Mouse (Mus musculus) neural tube, embryonic 15.5 days (tissue): ENCODE measurements around the gene Zg16. TPM values are rescaled to one million over a fixed set of nuclear protein-coding genes. Genes with fewer than 3 reads are reported as not detected.

Experiments
- ATAC-seq: fragments of 200-750 bp; cut with Nextera tagmentation; 2 replicates; pipeline ENCODE4 v1.8.0; 2017; ENCODE audit warnings: mild to moderate bottlenecking, moderate TSS enrichment, moderate library complexity; ENCODE audit not compliant: low FRiP score
- H3K27ac ChIP-seq: fragments of 300-500 bp; sonication (generic); replicated peaks from 2 replicates; pipeline ENCODE4 v1.5.1; 2015; ENCODE audit warnings: mild to moderate bottlenecking, inconsistent platforms
- H3K27me3 ChIP-seq: fragments of 300-500 bp; sonication (generic); replicated peaks from 2 replicates; pipeline ENCODE4 v1.6.1; 2015; ENCODE audit warnings: inconsistent platforms
- H3K36me3 ChIP-seq: fragments of 300-500 bp; sonication (generic); 2 replicates; pipeline ENCODE4 v1.6.1; 2015; ENCODE audit warnings: inconsistent platforms
- H3K4me1 ChIP-seq: fragments of 300-500 bp; sonication (generic); 2 replicates; pipeline ENCODE4 v1.6.1; 2015; ENCODE audit warnings: inconsistent platforms
- H3K4me2 ChIP-seq: fragments of 300-500 bp; sonication (generic); 2 replicates; pipeline ENCODE4 v1.6.1; 2015; ENCODE audit warnings: inconsistent platforms, mild to moderate bottlenecking, moderate library complexity
- H3K4me3 ChIP-seq: fragments of 300-500 bp; sonication (generic); replicated peaks from 2 replicates; pipeline ENCODE4 v1.5.1; 2015; ENCODE audit warnings: mild to moderate bottlenecking, inconsistent platforms
- H3K9ac ChIP-seq: fragments of 300-500 bp; sonication (generic); replicated peaks from 2 replicates; pipeline ENCODE4 v1.6.1; 2015; ENCODE audit warnings: mild to moderate bottlenecking, inconsistent platforms
- H3K9me3 ChIP-seq: fragments of 300-500 bp; sonication (generic); replicated peaks from 2 replicates; pipeline ENCODE4 v1.6.1; 2016; ENCODE audit warnings: inconsistent platforms
- WGBS: fragments of 180-500 bp; shearing (Covaris S2); methylation state at CpG from one replicate; pipeline ENCODE4 v1.1.7; 2015; ENCODE audit warnings: mixed read lengths; 5-methylcytosine and 5-hydroxymethylcytosine counted together
- polyA plus RNA-seq: library from polyadenylated mRNA; unstranded; fragments of >200 nt; fragmentation: Nextera tagmentation; extraction: Ambion mirVana; gene quantifications from 2 replicates; pipeline ENCODE4 v1.2.1, GENCODE M21; 2015

The Zg16 gene
- polyA plus RNA-seq, 1 experiment from 2014 or later, result not detected

- peaks cover 74% of the 10 kb centered on the region for H3K4me1 ChIP-seq
- ATAC-seq, result peak; percentile 57
- H3K27ac ChIP-seq, result peak overlapping the region; percentile 98
- H3K9me3 ChIP-seq, result no peaks in the 10 kb centered on the region
- H3K4me3 ChIP-seq, result peak overlapping the region; percentile 68
- peak overlapping the region; percentile 88 for H3K4me2 ChIP-seq
- peak overlapping the region; percentile 92 for H3K9ac ChIP-seq
- 0% methylated on average over 22 of the region's 22 CpGs for WGBS
- peaks cover 24% of the 10 kb centered on the region for H3K36me3 ChIP-seq
- H3K27me3 ChIP-seq, result no peaks in the 10 kb centered on the region
Observed at GRCm38 (mm10) chr7:127016486-127016938, 70.6 kb downstream of the Zg16 start.

- Histone ChIP-seq H3K27me3 (no peaks in the 10 kb centered on the region), H3K36me3 (peaks cover 24% of the 10 kb centered on the region), H3K4me3 (peak within 1 kb of the TSS; percentile 68), H3K4me1 (peaks cover 72% of the 10 kb centered on the region), H3K9ac (peak within 1 kb of the TSS; percentile 92), H3K9me3 (no peaks in the 10 kb centered on the region), H3K27ac (peak within 1 kb of the TSS; percentile 98), H3K4me2 (peak within 1 kb of the TSS; percentile 88)
- ATAC-seq, result no peak
Observed at GRCm38 (mm10) chr7:127016481-127016485, 70.8 kb downstream of the Zg16 start, which contains the start of gene Pagr1b. Pagr1b (minus strand) TSS chr7:127016484.

DNA sequence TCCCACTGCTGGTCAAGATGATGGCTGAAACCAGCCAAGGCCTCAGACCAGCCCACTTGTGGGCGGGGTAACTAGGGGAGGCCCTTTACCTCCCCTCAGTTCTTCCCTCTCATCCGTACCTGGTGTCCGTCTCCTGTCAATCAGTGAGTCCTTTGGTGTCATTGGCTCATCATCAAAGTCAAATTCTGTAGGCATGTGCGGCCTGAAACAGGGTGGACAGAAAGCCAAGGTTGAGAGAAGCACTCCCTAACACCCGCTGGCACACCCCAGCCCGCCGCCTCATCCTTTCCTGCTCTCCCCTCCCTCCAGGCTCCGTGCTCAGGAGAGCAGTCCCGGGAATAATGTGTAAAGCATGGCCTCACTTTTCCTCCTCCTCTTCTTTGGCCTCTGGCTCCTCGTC is 71.0 kb downstream of the Zg16 start:
- Histone ChIP-seq H3K4me2 (peak overlapping the region; percentile 88), H3K9ac (peak overlapping the region; percentile 92), H3K9me3 (no peaks in the 10 kb centered on the region), H3K36me3 (peaks cover 24% of the 10 kb centered on the region), H3K27ac (peak overlapping the region; percentile 98), H3K4me1 (peaks cover 70% of the 10 kb centered on the region), H3K27me3 (no peaks in the 10 kb centered on the region), H3K4me3 (peak overlapping the region; percentile 68)
- 3% methylated on average over 10 of the region's 10 CpGs for WGBS
- ATAC-seq, result 0 out of 2 replicates have a peak, but pooled peaks have one; percentile 1

- no peak overlapping the region for H3K27ac ChIP-seq
- 0 out of 2 replicates have a peak overlapping the region, but pooled peaks have one; percentile 68 for H3K4me3 ChIP-seq
- peak overlapping the region; percentile 88 for H3K4me2 ChIP-seq
- H3K27me3 ChIP-seq, result no peaks in the 10 kb centered on the region
- peaks cover 59% of the 10 kb centered on the region for H3K4me1 ChIP-seq
- ATAC-seq, result no peak
- H3K36me3 ChIP-seq, result peaks cover 24% of the 10 kb centered on the region
- H3K9me3 ChIP-seq, result no peaks in the 10 kb centered on the region
- H3K9ac ChIP-seq, result peak overlapping the region; percentile 92; the same call in 1 of the 2 replicates
- WGBS, result 97% methylated on average over 12 of the region's 12 CpGs
Observed at GRCm38 (mm10) chr7:127014993-127015392, 72.1 kb downstream of the Zg16 start.

DNA sequence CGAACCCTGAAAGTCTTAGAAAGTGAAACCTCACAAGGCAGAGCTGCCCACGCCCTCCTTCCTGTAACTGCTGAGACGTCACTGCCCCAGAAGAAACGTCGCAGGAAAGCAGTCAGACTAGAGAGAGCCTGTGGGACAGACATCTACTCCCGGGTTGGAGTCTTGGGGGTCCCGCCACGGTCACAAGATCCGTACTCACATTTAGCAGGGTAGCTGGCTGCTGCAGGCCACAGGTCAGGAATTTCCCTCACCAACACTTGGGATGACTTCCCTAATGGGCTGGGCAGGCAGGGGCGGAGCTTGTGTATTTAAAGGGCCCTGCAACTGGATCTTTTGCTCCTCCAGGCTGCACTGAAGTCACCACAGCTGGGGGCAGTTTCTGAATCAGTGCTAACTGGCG is 72.8 kb downstream of the Zg16 start, which contains the start of gene Mvp:
Gene Mvp (minus strand): TSS at position 302 of the 400 bp plus-strand sequence.
- WGBS, result 64% methylated on average over 11 of the region's 11 CpGs

GRCm38 (mm10) chr7:127013385-127013784 is 73.7 kb downstream of the Zg16 start:
- H3K4me2 ChIP-seq, result no peak overlapping the region
- peaks cover 24% of the 10 kb centered on the region for H3K36me3 ChIP-seq
- no peak for ATAC-seq
- no peak overlapping the region for H3K27ac ChIP-seq
- H3K4me1 ChIP-seq, result peaks cover 43% of the 10 kb centered on the region
- no peaks in the 10 kb centered on the region for H3K27me3 ChIP-seq
- 94% methylated on average over 6 of the region's 6 CpGs for WGBS
- H3K4me3 ChIP-seq, result no peak overlapping the region
- H3K9ac ChIP-seq, result no peak overlapping the region
- no peaks in the 10 kb centered on the region for H3K9me3 ChIP-seq

More for the DNA sequence above, 72.8 kb downstream of the Zg16 start, which contains the start of gene Mvp:
- H3K36me3 ChIP-seq, result peaks cover 24% of the 10 kb centered on the region
- H3K4me3 ChIP-seq, result peak within 1 kb of the TSS; percentile 68
- H3K27me3 ChIP-seq, result no peaks in the 10 kb centered on the region
- H3K27ac ChIP-seq, result no peak within 1 kb of the TSS
- H3K9ac ChIP-seq, result peak within 1 kb of the TSS; percentile 92; the same call in 1 of the 2 replicates
- ATAC-seq, result no peak
- H3K4me2 ChIP-seq, result peak within 1 kb of the TSS; percentile 88
- peaks cover 53% of the 10 kb centered on the region for H3K4me1 ChIP-seq
- H3K9me3 ChIP-seq, result no peaks in the 10 kb centered on the region

DNA sequence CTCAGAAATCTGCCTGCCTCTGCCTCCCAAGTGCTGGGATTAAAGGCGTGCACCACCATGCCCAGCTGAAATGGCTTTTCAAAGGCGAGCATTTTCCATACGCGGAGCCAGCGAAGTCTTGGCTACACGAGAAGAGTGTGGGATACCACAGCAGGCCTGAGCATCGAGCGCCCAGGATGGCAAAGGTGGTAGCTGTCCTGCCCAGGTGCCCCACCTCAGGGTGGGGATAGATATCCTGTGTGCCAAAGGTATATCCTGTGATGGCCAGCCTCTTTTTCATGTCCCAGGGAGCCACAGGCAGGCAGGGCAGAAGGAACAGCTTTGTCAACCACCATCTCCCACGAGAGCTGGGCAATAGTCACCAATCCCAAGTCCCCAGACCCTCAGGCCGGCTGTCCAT is 74.3 kb downstream of the Zg16 start:
- no peak overlapping the region for H3K4me2 ChIP-seq
- H3K27me3 ChIP-seq, result no peaks in the 10 kb centered on the region
- H3K36me3 ChIP-seq, result peaks cover 24% of the 10 kb centered on the region
- WGBS, result 95% methylated on average over 10 of the region's 10 CpGs
- no peak overlapping the region for H3K9ac ChIP-seq
- H3K9me3 ChIP-seq, result no peaks in the 10 kb centered on the region
- ATAC-seq, result no peak
- no peak overlapping the region for H3K4me3 ChIP-seq
- peaks cover 38% of the 10 kb centered on the region for H3K4me1 ChIP-seq
- H3K27ac ChIP-seq, result no peak overlapping the region

DNA sequence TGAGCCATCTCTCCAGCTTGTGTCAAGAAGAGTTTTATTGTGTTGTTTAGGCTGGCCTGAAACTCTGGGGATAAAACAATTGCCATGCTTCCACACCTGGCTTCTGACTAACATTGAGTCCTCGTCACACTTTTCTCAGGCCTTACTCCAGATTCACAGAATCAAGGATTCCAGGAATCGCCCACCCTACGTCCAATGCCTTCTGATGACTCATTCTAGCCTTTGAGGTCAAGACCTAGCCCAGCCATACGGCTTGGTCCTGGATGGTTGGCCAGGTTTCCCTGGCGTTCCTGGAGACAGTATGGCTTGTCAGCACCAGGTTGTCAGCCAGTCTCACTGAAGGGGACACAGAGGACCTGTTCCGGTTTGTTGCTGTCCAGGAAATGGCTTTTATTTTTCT is 74.8 kb downstream of the Zg16 start:
- no peaks in the 10 kb centered on the region for H3K27me3 ChIP-seq
- H3K4me3 ChIP-seq, result no peak overlapping the region
- no peak overlapping the region for H3K9ac ChIP-seq
- no peaks in the 10 kb centered on the region for H3K9me3 ChIP-seq
- no peak overlapping the region for H3K27ac ChIP-seq
- peaks cover 33% of the 10 kb centered on the region for H3K4me1 ChIP-seq
- ATAC-seq, result no peak
- peaks cover 24% of the 10 kb centered on the region for H3K36me3 ChIP-seq
- H3K4me2 ChIP-seq, result no peak overlapping the region
- WGBS, result 89% methylated on average over 6 of the region's 6 CpGs

DNA sequence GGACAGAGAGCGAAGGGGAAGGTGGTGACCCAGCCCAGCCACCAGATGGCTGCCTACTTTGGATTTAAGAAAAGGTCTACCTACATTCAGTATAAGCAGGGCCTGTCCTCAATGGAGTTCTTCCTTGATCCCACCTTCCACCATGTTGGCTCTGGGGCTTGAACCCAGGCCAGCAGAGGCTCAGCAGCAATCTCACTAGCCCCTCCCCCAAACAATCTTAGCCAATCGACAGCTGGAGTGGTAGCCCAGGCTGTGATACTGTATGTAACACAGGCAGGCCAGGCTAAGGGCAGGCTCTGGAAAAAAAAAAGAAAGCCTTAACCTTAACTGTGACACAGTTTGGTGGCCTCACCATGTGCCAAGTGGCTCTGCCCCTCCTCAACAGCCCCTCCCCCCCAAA is 75.4 kb downstream of the Zg16 start:
- no peak for ATAC-seq
- Histone ChIP-seq H3K9me3 (no peaks in the 10 kb centered on the region), H3K4me2 (no peak overlapping the region), H3K36me3 (peaks cover 24% of the 10 kb centered on the region), H3K9ac (no peak overlapping the region), H3K4me1 (peaks cover 31% of the 10 kb centered on the region), H3K27me3 (no peaks in the 10 kb centered on the region), H3K27ac (no peak overlapping the region), H3K4me3 (no peak overlapping the region)
- WGBS, result 83% methylated on average over 2 of the region's 2 CpGs

GRCm38 (mm10) chr7:127011051-127011450 is 76.1 kb downstream of the Zg16 start:
- Histone ChIP-seq H3K9ac (no peak overlapping the region), H3K4me1 (peaks cover 29% of the 10 kb centered on the region), H3K27me3 (no peaks in the 10 kb centered on the region), H3K9me3 (no peaks in the 10 kb centered on the region), H3K36me3 (peaks cover 24% of the 10 kb centered on the region), H3K4me3 (no peak overlapping the region), H3K4me2 (no peak overlapping the region), H3K27ac (no peak overlapping the region)
- WGBS, result 96% methylated on average over 2 of the region's 2 CpGs
- no peak for ATAC-seq

- H3K27me3 ChIP-seq, result no peaks in the 10 kb centered on the region
- 84% methylated on average over 17 of the region's 17 CpGs for WGBS
- H3K27ac ChIP-seq, result 0 out of 2 replicates have a peak overlapping the region, but pooled peaks have one; percentile 24
Observed at GRCm38 (mm10) chr7:127009307-127010085, 77.6 kb downstream of the Zg16 start.

DNA sequence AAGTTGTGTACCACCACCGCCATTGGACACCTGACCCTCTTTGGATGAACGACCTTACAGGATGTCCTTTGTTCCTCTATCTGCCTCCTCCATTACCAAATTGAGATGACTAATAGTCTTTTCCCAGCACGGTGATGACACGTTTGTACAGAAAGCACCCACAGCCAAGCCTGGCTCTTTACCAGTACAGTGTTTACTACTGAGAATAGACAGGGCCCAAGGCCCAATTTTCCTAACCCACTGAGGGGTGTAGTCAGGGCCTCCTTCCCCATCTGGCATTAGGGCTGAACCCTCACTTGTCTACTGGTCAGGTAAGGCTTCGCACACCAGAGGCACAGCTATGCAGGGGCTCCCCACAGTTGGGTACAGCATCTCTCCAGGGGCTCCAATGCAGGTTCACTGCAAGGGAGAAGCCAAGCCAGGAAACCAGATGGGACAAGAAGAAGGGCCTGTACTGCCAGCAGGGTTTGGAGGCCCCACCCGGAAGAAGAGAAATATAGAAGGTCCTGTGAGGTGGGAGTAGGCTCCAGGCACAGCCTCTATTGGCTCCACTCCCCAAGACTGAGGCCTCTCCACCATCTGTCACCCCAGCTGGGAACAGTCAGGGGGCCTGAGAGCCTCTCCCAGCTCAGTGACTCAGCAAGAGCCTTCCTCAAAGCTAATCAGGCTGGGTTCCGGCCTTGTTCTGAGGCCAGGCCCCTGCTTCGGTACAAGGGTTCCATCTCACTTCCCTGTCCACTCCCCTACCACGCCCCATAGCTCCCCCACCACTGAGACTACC is 78.7 kb downstream of the Zg16 start:
- WGBS, result 54% methylated on average over 9 of the region's 9 CpGs
- peaks cover 7% of the 10 kb centered on the region for H3K36me3 ChIP-seq
- H3K4me1 ChIP-seq, result peaks cover 3% of the 10 kb centered on the region
- no peak overlapping the region for H3K4me3 ChIP-seq
- no peaks in the 10 kb centered on the region for H3K9me3 ChIP-seq
- no peak overlapping the region for H3K9ac ChIP-seq
- ATAC-seq, result no peak
- H3K27me3 ChIP-seq, result no peaks in the 10 kb centered on the region
- H3K4me2 ChIP-seq, result no peak overlapping the region
- peak overlapping the region; percentile 24 for H3K27ac ChIP-seq

More at GRCm38 (mm10) chr7:127009307-127010085, 77.6 kb downstream of the Zg16 start:
- ATAC-seq, result no peak
- peaks cover 13% of the 10 kb centered on the region for H3K4me1 ChIP-seq
- H3K9ac ChIP-seq, result no peak overlapping the region
- H3K9me3 ChIP-seq, result no peaks in the 10 kb centered on the region
- H3K4me2 ChIP-seq, result no peak overlapping the region
- no peak overlapping the region for H3K4me3 ChIP-seq
- peaks cover 15% of the 10 kb centered on the region for H3K36me3 ChIP-seq
